Mouse (Mus musculus): ENCODE results near the gene Tnfrsf12a. TPM values are rescaled to one million over a fixed set of nuclear protein-coding genes. Genes with fewer than 3 reads are reported as not detected.

The Tnfrsf12a gene
- polyA plus RNA-seq, 1 experiment from 2014 or later: 4.6 TPM

DNA sequence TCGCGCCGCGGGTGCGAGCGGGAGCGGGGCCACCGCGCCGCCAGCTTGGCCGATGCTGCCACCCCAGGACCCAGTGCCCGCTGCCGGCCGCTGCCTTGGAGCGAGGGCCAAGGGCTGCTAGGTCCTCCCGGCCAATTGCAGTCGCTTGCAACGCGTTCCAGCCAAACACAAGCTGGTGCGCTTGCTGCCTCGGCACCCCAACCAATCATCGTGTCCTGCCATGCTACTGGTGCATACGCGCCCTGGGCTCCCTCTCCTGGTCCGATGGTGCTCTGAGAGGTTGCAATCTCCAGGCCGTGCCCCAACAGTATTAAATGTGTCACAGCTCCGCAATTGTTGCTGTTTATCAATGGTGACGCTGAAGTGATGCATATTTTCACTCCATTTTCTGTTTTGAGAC, 22.8 kb upstream of the Tnfrsf12a start:
- 0% methylated on average over 25 of the region's 28 CpGs for WGBS
- no peaks in the 10 kb centered on the region for H3K36me3 ChIP-seq (replicated peaks)
- no peaks in the 10 kb centered on the region for H3K9me3 ChIP-seq
- peak overlapping the region; percentile 77 for H3K4me3 ChIP-seq
- peak overlapping the region; percentile 51; the same call in 1 of the 2 replicates for H3K27ac ChIP-seq
- peaks cover 71% of the 10 kb centered on the region for H3K27me3 ChIP-seq (ENCODE audit: poor library complexity, severe bottlenecking)
- peaks cover 31% of the 10 kb centered on the region for H3K4me1 ChIP-seq
- DNase-seq (ENCODE audit: extremely low spot score, low spot score): peak; percentile 87

- peak overlapping the region; percentile 51; the same call in 1 of the 2 replicates for H3K27ac ChIP-seq
These were observed 22.1 kb upstream of the Tnfrsf12a start for GRCm38 (mm10) chr17:23699131-23700077.

GRCm38 (mm10) chr17:23695801-23696200, 18.5 kb upstream of the Tnfrsf12a start:
- 5% methylated on average over 3 of the region's 3 CpGs for WGBS
- no peak overlapping the region for H3K4me3 ChIP-seq
- no peak for DNase-seq (ENCODE audit: extremely low spot score, low spot score)

More at GRCm38 (mm10) chr17:23699131-23700077, 22.1 kb upstream of the Tnfrsf12a start:
- under 1% methylated on average over 88 of the region's 101 CpGs for WGBS
- Histone ChIP-seq H3K27me3 (ENCODE audit: poor library complexity, severe bottlenecking) (peaks cover 68% of the 10 kb centered on the region), H3K4me1 (peaks cover 32% of the 10 kb centered on the region), H3K9me3 (no peaks in the 10 kb centered on the region), H3K4me3 (peak overlapping the region; percentile 77), H3K36me3 (replicated peaks) (no peaks in the 10 kb centered on the region)
- DNase-seq (ENCODE audit: extremely low spot score, low spot score): no peak

DNA sequence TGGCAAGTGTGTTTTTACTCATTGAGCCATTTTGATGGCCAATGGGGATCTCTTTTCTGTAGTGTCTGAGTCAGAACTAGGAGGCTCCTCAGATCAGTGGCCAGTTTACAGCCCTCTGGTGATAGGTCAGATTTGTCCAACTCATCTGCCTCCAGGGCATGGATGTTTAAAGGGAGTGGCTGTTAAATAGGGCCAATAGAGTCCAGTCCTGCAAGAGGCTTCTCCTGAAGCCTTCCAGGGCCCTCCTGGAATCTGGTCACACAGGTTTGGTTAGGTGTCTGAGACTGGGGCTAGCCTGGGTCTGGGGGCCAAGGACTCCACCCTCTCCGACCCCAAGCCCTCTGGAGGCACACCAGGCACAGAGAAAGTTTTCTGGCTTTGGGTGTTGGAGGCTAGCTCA, 17.2 kb upstream of the Tnfrsf12a start:
- WGBS: 85% methylated on average over 1 of the region's 1 CpGs
- no peak for DNase-seq (ENCODE audit: extremely low spot score, low spot score)
- peaks cover 23% of the 10 kb centered on the region for H3K4me1 ChIP-seq

More at GRCm38 (mm10) chr17:23695801-23696200, 18.5 kb upstream of the Tnfrsf12a start:
- no peaks in the 10 kb centered on the region for H3K9me3 ChIP-seq
- H3K27me3 ChIP-seq (ENCODE audit: poor library complexity, severe bottlenecking): peaks cover 46% of the 10 kb centered on the region
- no peaks in the 10 kb centered on the region for H3K36me3 ChIP-seq (replicated peaks)
- H3K27ac ChIP-seq: no peak overlapping the region
- H3K4me1 ChIP-seq: peaks cover 32% of the 10 kb centered on the region

GRCm38 (mm10) chr17:23683856-23684672, 6.8 kb upstream of the Tnfrsf12a start, which contains the start of gene Cldn9:
Gene Cldn9, minus strand, starts transcription at chr17:23684026.
- DNase-seq (ENCODE audit: extremely low spot score, low spot score): no peak
- WGBS: 11% methylated on average over 15 of the region's 15 CpGs
- Histone ChIP-seq H3K9me3 (no peaks in the 10 kb centered on the region), H3K4me3 (peak within 1 kb of the TSS; percentile 40), H3K27ac (peak within 1 kb of the TSS; percentile 66), H3K4me1 (peaks cover 41% of the 10 kb centered on the region), H3K27me3 (ENCODE audit: poor library complexity, severe bottlenecking) (peaks cover 59% of the 10 kb centered on the region), H3K36me3 (replicated peaks) (no peaks in the 10 kb centered on the region)

More for the DNA sequence above, 17.2 kb upstream of the Tnfrsf12a start:
- peaks cover 33% of the 10 kb centered on the region for H3K27me3 ChIP-seq (ENCODE audit: poor library complexity, severe bottlenecking)
- no peaks in the 10 kb centered on the region for H3K36me3 ChIP-seq (replicated peaks)
- H3K4me3 ChIP-seq: no peak overlapping the region
- no peaks in the 10 kb centered on the region for H3K9me3 ChIP-seq
- H3K27ac ChIP-seq: no peak overlapping the region

- peak overlapping the region; percentile 66 for H3K27ac ChIP-seq
- peak overlapping the region; percentile 40 for H3K4me3 ChIP-seq
- H3K4me1 ChIP-seq: peaks cover 42% of the 10 kb centered on the region
- no peaks in the 10 kb centered on the region for H3K9me3 ChIP-seq
- WGBS: 34% methylated on average over 15 of the region's 15 CpGs
- peaks cover 68% of the 10 kb centered on the region for H3K27me3 ChIP-seq (ENCODE audit: poor library complexity, severe bottlenecking)
- DNase-seq (ENCODE audit: extremely low spot score, low spot score): no peak
- H3K36me3 ChIP-seq (replicated peaks): no peaks in the 10 kb centered on the region
These were observed 6.0 kb upstream of the Tnfrsf12a start for GRCm38 (mm10) chr17:23683226-23683625.

DNA sequence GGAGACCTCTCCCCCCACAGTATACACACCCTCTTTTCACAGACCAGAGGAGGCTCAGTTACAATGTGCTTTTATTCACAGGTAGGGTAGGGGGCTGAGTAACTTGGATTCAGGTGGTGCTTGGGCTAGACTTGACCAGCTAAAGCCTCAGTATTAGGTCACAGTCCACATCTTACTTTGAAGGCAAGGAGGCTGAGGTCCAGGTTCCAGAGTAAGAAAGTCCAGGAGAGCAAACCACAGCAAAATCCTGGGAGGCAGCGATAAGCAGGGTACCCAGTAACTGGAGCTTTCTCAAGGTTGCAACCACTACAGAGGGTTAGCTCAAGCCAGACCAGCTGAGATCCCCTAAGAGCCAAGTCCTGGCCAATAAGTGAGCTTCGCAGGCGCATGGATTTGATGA, 5.3 kb upstream of the Tnfrsf12a start:
- DNase-seq (ENCODE audit: extremely low spot score, low spot score): no peak
- 62% methylated on average over 3 of the region's 3 CpGs for WGBS
- no peak overlapping the region for H3K27ac ChIP-seq

GRCm38 (mm10) chr17:23682092-23682491, 4.8 kb upstream of the Tnfrsf12a start:
- H3K27ac ChIP-seq: no peak overlapping the region
- peaks cover 78% of the 10 kb centered on the region for H3K27me3 ChIP-seq (ENCODE audit: poor library complexity, severe bottlenecking)
- 0 out of 2 replicates have a peak overlapping the region, but pooled peaks have one; percentile 1 for H3K4me3 ChIP-seq
- WGBS: 71% methylated on average over 4 of the region's 4 CpGs
- H3K36me3 ChIP-seq (replicated peaks): no peaks in the 10 kb centered on the region
- H3K9me3 ChIP-seq: no peaks in the 10 kb centered on the region
- DNase-seq (ENCODE audit: extremely low spot score, low spot score): no peak
- peaks cover 50% of the 10 kb centered on the region for H3K4me1 ChIP-seq

More for the DNA sequence above, 5.3 kb upstream of the Tnfrsf12a start:
- H3K27me3 ChIP-seq (ENCODE audit: poor library complexity, severe bottlenecking): peaks cover 75% of the 10 kb centered on the region
- H3K36me3 ChIP-seq (replicated peaks): no peaks in the 10 kb centered on the region
- peak overlapping the region; percentile 40 for H3K4me3 ChIP-seq
- no peaks in the 10 kb centered on the region for H3K9me3 ChIP-seq
- peaks cover 45% of the 10 kb centered on the region for H3K4me1 ChIP-seq

DNA sequence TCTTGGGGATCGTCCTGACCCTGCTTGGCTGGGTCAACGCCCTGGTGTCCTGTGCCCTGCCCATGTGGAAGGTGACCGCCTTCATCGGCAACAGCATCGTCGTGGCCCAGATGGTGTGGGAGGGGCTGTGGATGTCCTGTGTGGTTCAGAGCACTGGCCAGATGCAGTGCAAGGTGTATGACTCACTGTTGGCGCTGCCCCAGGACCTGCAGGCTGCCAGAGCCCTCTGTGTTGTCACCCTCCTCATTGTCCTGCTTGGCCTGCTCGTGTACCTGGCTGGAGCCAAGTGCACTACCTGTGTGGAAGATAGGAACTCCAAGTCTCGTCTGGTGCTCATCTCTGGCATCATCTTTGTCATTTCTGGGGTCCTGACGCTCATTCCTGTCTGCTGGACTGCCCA, 3.8 kb upstream of the Tnfrsf12a start:
- Histone ChIP-seq H3K9me3 (no peaks in the 10 kb centered on the region), H3K4me1 (peaks cover 60% of the 10 kb centered on the region), H3K27me3 (ENCODE audit: poor library complexity, severe bottlenecking) (peaks cover 88% of the 10 kb centered on the region), H3K4me3 (no peak overlapping the region), H3K27ac (no peak overlapping the region), H3K36me3 (replicated peaks) (no peaks in the 10 kb centered on the region)
- no peak for DNase-seq (ENCODE audit: extremely low spot score, low spot score)
- 80% methylated on average over 10 of the region's 10 CpGs for WGBS

DNA sequence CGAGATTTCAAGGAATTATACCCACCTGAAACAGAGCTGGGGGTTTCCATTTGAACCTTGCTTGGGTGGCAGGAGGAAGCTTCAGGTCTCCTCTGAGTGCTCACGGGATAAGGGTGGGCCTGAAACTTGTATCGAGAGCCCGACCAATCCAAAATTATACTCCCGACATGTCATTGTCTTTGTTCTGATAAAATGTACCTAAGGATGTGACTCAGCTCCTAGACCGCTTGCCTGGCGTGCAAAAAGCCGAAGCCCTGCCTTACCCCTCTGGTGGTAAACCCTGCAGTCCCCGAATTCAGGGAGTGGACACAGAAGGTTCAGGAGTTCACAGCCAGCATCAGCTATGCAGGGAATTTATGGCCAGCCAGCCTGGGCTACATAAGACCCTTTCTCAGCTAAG, 3.1 kb upstream of the Tnfrsf12a start:
- Histone ChIP-seq H3K36me3 (replicated peaks) (no peaks in the 10 kb centered on the region), H3K27me3 (ENCODE audit: poor library complexity, severe bottlenecking) (peaks cover 96% of the 10 kb centered on the region), H3K4me1 (peaks cover 67% of the 10 kb centered on the region), H3K4me3 (peak overlapping the region; percentile 44), H3K27ac (no peak overlapping the region), H3K9me3 (no peaks in the 10 kb centered on the region)
- no peak for DNase-seq (ENCODE audit: extremely low spot score, low spot score)
- 80% methylated on average over 9 of the region's 9 CpGs for WGBS

- peak within 1 kb of the TSS; percentile 44 for H3K4me3 ChIP-seq
- peak within 1 kb of the TSS; percentile 32; the same call in 1 of the 2 replicates for H3K27ac ChIP-seq
- peaks cover 71% of the 10 kb centered on the region for H3K4me1 ChIP-seq
- WGBS: 1% methylated on average over 38 of the region's 38 CpGs
- H3K9me3 ChIP-seq: no peaks in the 10 kb centered on the region
- H3K36me3 ChIP-seq (replicated peaks): no peaks in the 10 kb centered on the region
- DNase-seq (ENCODE audit: extremely low spot score, low spot score): no peak
- peaks cover 99% of the 10 kb centered on the region for H3K27me3 ChIP-seq (ENCODE audit: poor library complexity, severe bottlenecking)
These were observed 2.0 kb upstream of the Tnfrsf12a start, which contains the start of gene Cldn6 for GRCm38 (mm10) chr17:23679127-23679835. Gene Cldn6, plus strand, starts transcription at chr17:23679249.

Measured in forebrain, embryonic 10.5 days (tissue).